Mouse (Mus musculus) lung, postnatal 0 days (tissue): ENCODE data around the gene Evi2a. TPM values are rescaled to one million over a fixed set of nuclear protein-coding genes. Genes with fewer than 3 reads are reported as not detected.

Experiments used
- ATAC-seq: fragments of 200-750 bp; cut with Nextera tagmentation; 2 replicates; pipeline ENCODE4 v1.8.0; 2017; ENCODE audit warnings: moderate library complexity
- DNase-seq: peaks from one replicate; pipeline ENCODE4 v3.0.0-alpha.2; 2016; ENCODE audit warnings: low spot score
- H3K27ac ChIP-seq: fragments of 300-500 bp; sonication (generic); 2 replicates; pipeline ENCODE4 v1.5.1; 2014; ENCODE audit warnings: antibody characterized with exemption, mild to moderate bottlenecking, low read length, mixed read lengths
- H3K27me3 ChIP-seq: fragments of 300-500 bp; sonication (generic); replicated peaks from 2 replicates; pipeline ENCODE4 v1.6.1; 2014; ENCODE audit warnings: low read length, mixed read lengths; ENCODE audit not compliant: insufficient read depth
- H3K36me3 ChIP-seq: fragments of 300-500 bp; sonication (generic); 2 replicates; pipeline ENCODE4 v1.6.1; 2014; ENCODE audit warnings: low read length, mixed read lengths; ENCODE audit not compliant: insufficient read depth
- H3K4me1 ChIP-seq: fragments of 300-500 bp; sonication (generic); 2 replicates; pipeline ENCODE4 v1.6.1; 2014; ENCODE audit warnings: antibody characterized with exemption, low read depth, low read length, mixed read lengths; ENCODE audit not compliant: insufficient read depth
- H3K4me2 ChIP-seq: fragments of 300-500 bp; sonication (generic); replicated peaks from 2 replicates; pipeline ENCODE4 v1.6.1; 2014; ENCODE audit warnings: low read depth, mild to moderate bottlenecking, low read length, moderate library complexity, mixed read lengths
- H3K4me3 ChIP-seq: fragments of 300-500 bp; sonication (generic); 2 replicates; pipeline ENCODE4 v1.5.1; 2014; ENCODE audit warnings: low read depth, low read length
- H3K9ac ChIP-seq: fragments of 300-500 bp; sonication (generic); replicated peaks from 2 replicates; pipeline ENCODE4 v1.6.1; 2014; ENCODE audit warnings: low read depth, mild to moderate bottlenecking
- H3K9me3 ChIP-seq: fragments of 300-500 bp; sonication (generic); 2 replicates; pipeline ENCODE4 v1.6.1; 2016; ENCODE audit warnings: low read length, mixed read lengths
- CTCF ChIP-seq: IDR thresholded peaks from 2 replicates; pipeline ENCODE4 v1.5.1; 2016; ENCODE audit warnings: antibody characterized with exemption, mild to moderate bottlenecking
- EP300 ChIP-seq: IDR thresholded peaks from 2 replicates; pipeline ENCODE4 v1.6.1; 2016; ENCODE audit warnings: antibody characterized with exemption, mild to moderate bottlenecking, control low read depth
- WGBS: fragments of 180-500 bp; shearing (Covaris S2); extraction: QIAGEN DNeasy Blood & Tissue Kit; methylation state at CpG from one replicate; pipeline ENCODE4 v1.1.7; 2014; 5-methylcytosine and 5-hydroxymethylcytosine counted together
- polyA plus RNA-seq: library from polyadenylated mRNA; unstranded; fragments of >200 nt; fragmentation: Nextera tagmentation; extraction: Ambion mirVana; gene quantifications from 2 replicates; pipeline ENCODE4 v1.2.1, GENCODE M21; 2015

Evi2a gene
- polyA plus RNA-seq, 1 experiment from 2014 or later, result 8.0 TPM

- no peak overlapping the region for H3K4me3 ChIP-seq
- TF ChIP-seq CTCF, result no peak
- ATAC-seq (no peak), DNase-seq (no peak)
- H3K9me3 ChIP-seq, result no peaks in the 10 kb centered on the region
- 61% methylated on average over 1 of the region's 1 CpGs for WGBS
- no peaks in the 10 kb centered on the region for H3K4me1 ChIP-seq
- no peak overlapping the region for H3K4me2 ChIP-seq
- H3K36me3 ChIP-seq, result no peaks in the 10 kb centered on the region
- H3K27ac ChIP-seq, result no peak overlapping the region
- H3K27me3 ChIP-seq, result no peaks in the 10 kb centered on the region
- no peak overlapping the region for H3K9ac ChIP-seq
Measured at GRCm38 (mm10) chr11:79522944-79523343, 7.5 kb downstream of the Evi2a start.

GRCm38 (mm10) chr11:79521930-79522329, 8.5 kb downstream of the Evi2a start:
- Histone ChIP-seq H3K9me3 (no peaks in the 10 kb centered on the region), H3K4me3 (no peak overlapping the region), H3K36me3 (no peaks in the 10 kb centered on the region), H3K27ac (no peak overlapping the region), H3K9ac (no peak overlapping the region), H3K27me3 (no peaks in the 10 kb centered on the region), H3K4me1 (no peaks in the 10 kb centered on the region), H3K4me2 (no peak overlapping the region)
- no peak for DNase-seq
- ATAC-seq, result no peak
- TF ChIP-seq EP300 (no peak), CTCF (no peak)

GRCm38 (mm10) chr11:79520772-79521171, 9.6 kb downstream of the Evi2a start:
- Histone ChIP-seq H3K9me3 (no peaks in the 10 kb centered on the region), H3K4me3 (no peak overlapping the region), H3K27me3 (no peaks in the 10 kb centered on the region), H3K36me3 (no peaks in the 10 kb centered on the region), H3K4me2 (no peak overlapping the region), H3K9ac (no peak overlapping the region), H3K4me1 (no peaks in the 10 kb centered on the region), H3K27ac (no peak overlapping the region)
- ATAC-seq (no peak), DNase-seq (no peak)
- no peak for TF ChIP-seq CTCF
- no peak for TF ChIP-seq EP300

- Histone ChIP-seq H3K4me1 (no peaks in the 10 kb centered on the region), H3K9ac (no peak overlapping the region), H3K4me2 (no peak overlapping the region), H3K9me3 (no peaks in the 10 kb centered on the region), H3K27me3 (no peaks in the 10 kb centered on the region), H3K36me3 (no peaks in the 10 kb centered on the region), H3K27ac (no peak overlapping the region), H3K4me3 (no peak overlapping the region)
- TF ChIP-seq CTCF, result no peak
- TF ChIP-seq EP300, result no peak
- DNase-seq, result peak; percentile 53
- ATAC-seq, result no peak
- WGBS, result 69% methylated on average over 1 of the region's 1 CpGs
Measured at GRCm38 (mm10) chr11:79519878-79520291, 10.5 kb downstream of the Evi2a start.

- DNase-seq, result no peak
Measured at GRCm38 (mm10) chr11:79519299-79519698, 11.1 kb downstream of the Evi2a start.

GRCm38 (mm10) chr11:79515798-79516197, 14.6 kb downstream of the Evi2a start:
- H3K4me1 ChIP-seq, result no peaks in the 10 kb centered on the region
- WGBS, result 95% methylated on average over 2 of the region's 2 CpGs
- H3K9me3 ChIP-seq, result no peaks in the 10 kb centered on the region
- no peak overlapping the region for H3K4me2 ChIP-seq
- no peak overlapping the region for H3K9ac ChIP-seq
- no peak overlapping the region for H3K4me3 ChIP-seq
- no peak overlapping the region for H3K27ac ChIP-seq
- H3K36me3 ChIP-seq, result no peaks in the 10 kb centered on the region
- TF ChIP-seq CTCF (no peak), EP300 (no peak)
- no peaks in the 10 kb centered on the region for H3K27me3 ChIP-seq
- ATAC-seq (no peak), DNase-seq (no peak)

More at GRCm38 (mm10) chr11:79519299-79519698, 11.1 kb downstream of the Evi2a start:
- 80% methylated on average over 6 of the region's 6 CpGs for WGBS
- Histone ChIP-seq H3K9ac (no peak overlapping the region), H3K27me3 (no peaks in the 10 kb centered on the region), H3K4me3 (no peak overlapping the region), H3K4me2 (no peak overlapping the region), H3K4me1 (no peaks in the 10 kb centered on the region), H3K36me3 (no peaks in the 10 kb centered on the region), H3K9me3 (no peaks in the 10 kb centered on the region), H3K27ac (no peak overlapping the region)
- TF ChIP-seq CTCF (no peak), EP300 (no peak)
- ATAC-seq, result no peak

- Histone ChIP-seq H3K36me3 (no peaks in the 10 kb centered on the region), H3K9ac (no peak overlapping the region), H3K4me2 (no peak overlapping the region), H3K4me3 (no peak overlapping the region), H3K9me3 (no peaks in the 10 kb centered on the region), H3K27me3 (no peaks in the 10 kb centered on the region), H3K27ac (no peak overlapping the region), H3K4me1 (no peaks in the 10 kb centered on the region)
- 55% methylated on average over 6 of the region's 6 CpGs for WGBS
- ATAC-seq (no peak), DNase-seq (no peak)
- TF ChIP-seq EP300, result no peak
- TF ChIP-seq CTCF, result no peak
Measured at GRCm38 (mm10) chr11:79515331-79515730, 15.1 kb downstream of the Evi2a start.
